8 mouse cellular contexts compared by ENCODE assay signal in genomic region chr17:24506332-24507070, GRCm38 (mm10). TPM values are rescaled to one million over a fixed set of nuclear protein-coding genes. Genes with fewer than 3 reads are reported as not detected.
A peak's percentile ranks its signal among the peaks of the same experiment; 100 is the strongest.
DNase-seq lines count a peak whose midpoint lies in the region; ATAC-seq lines count a peak whose summit lies in the region.

No protein-coding gene starts in this region.

- peak overlapping the region; percentile 44 for H3K4me3 ChIP-seq in heart, embryonic 13.5 days
- H3K4me3 ChIP-seq in limb, embryonic 13.5 days: no peak overlapping the region

- peaks cover 39% of the 10 kb centered on the region for H3K36me3 ChIP-seq in heart, embryonic 13.5 days
- peaks cover 80% of the 10 kb centered on the region for H3K36me3 ChIP-seq in limb, embryonic 13.5 days

- peak overlapping the region; percentile 75 for H3K9ac ChIP-seq in heart, embryonic 13.5 days
- peak overlapping the region; percentile 43; the same call in 1 of the 2 replicates for H3K9ac ChIP-seq in limb, embryonic 13.5 days

- peaks cover 14% of the 10 kb centered on the region for H3K4me1 ChIP-seq in heart, embryonic 13.5 days
- peaks cover 12% of the 10 kb centered on the region; the same call in 1 of the 2 replicates for H3K4me1 ChIP-seq in limb, embryonic 13.5 days

- H3K27me3 ChIP-seq in heart, embryonic 13.5 days (replicated peaks): peaks cover 57% of the 10 kb centered on the region
- H3K27me3 ChIP-seq in limb, embryonic 13.5 days: 0 out of 2 replicates have a peak, but pooled peaks cover 5% of the 10 kb centered on the region

- no peak overlapping the region for H3K27ac ChIP-seq in heart, embryonic 13.5 days (replicated peaks)
- H3K27ac ChIP-seq in limb, embryonic 13.5 days: no peak overlapping the region

- H3K4me2 ChIP-seq in heart, embryonic 13.5 days: peak overlapping the region; percentile 75
- peak overlapping the region; percentile 40 for H3K4me2 ChIP-seq in limb, embryonic 13.5 days (replicated peaks)

- WGBS in heart, embryonic 13.5 days: 18% methylated on average over 36 of the region's 36 CpGs
- WGBS in limb, embryonic 13.5 days: 25% methylated on average over 36 of the region's 36 CpGs

- peak; percentile 49 for DNase-seq in layer of hippocampus, adult 11-12 months (ENCODE audit: low spot score)
- no peak for DNase-seq in layer of hippocampus, postnatal 14 days (ENCODE audit: low spot score in 2 of 2)
- peak; percentile 51 to 57 for DNase-seq in cerebellum, postnatal 14 days
- peak; percentile 66 to 69 for DNase-seq in right cerebral cortex, postnatal 10 days (ENCODE audit: low spot score in 2 of 2)

- no peaks in the 10 kb centered on the region for H3K9me3 ChIP-seq in heart, embryonic 13.5 days
- no peaks in the 10 kb centered on the region for H3K9me3 ChIP-seq in limb, embryonic 13.5 days

- no peak; the same call in 1 of the 2 replicates for ATAC-seq in heart, embryonic 13.5 days (ENCODE audit: extremely low read depth, insufficient number of reproducible peaks, low FRiP score, low TSS enrichment)
- ATAC-seq in limb, embryonic 13.5 days (ENCODE audit: low FRiP score, low read depth): no peak
- no peak for ATAC-seq in activated CD4-positive, CD25-positive, alpha-beta regulatory T cell, adult 4 months
- no peak for ATAC-seq in erythroblast, adult 5-6 weeks (replicated peaks; ENCODE audit: low FRiP score, poor library complexity, severe bottlenecking)

RNA-seq across cellular contexts. Expression of gene Caskin1, which starts 18.1 kb away (rescaled TPM):
- total RNA-seq in layer of hippocampus, postnatal 14 days (2021): 100 to 1,000 TPM; 155 to 161 TPM
- 0.55 and 0.76 TPM in 2 replicates for polyA plus RNA-seq in heart, embryonic 13.5 days (2015; fragmentation: Nextera tagmentation; extraction: Ambion mirVana)
- 5.0 and 5.2 TPM in 2 replicates for polyA plus RNA-seq in limb, embryonic 13.5 days (2015; fragmentation: Nextera tagmentation; extraction: Ambion mirVana)
- polyA plus RNA-seq in activated CD4-positive, CD25-positive, alpha-beta regulatory T cell, adult 4 months (2017; shearing (Covaris generic)): under 1 TPM; 0.10 to 0.17 TPM
- not detected in 2 replicates for total RNA-seq in erythroblast, adult 5-6 weeks (2015; ENCODE audit: low replicate concordance)
- not detected in 2 replicates for total RNA-seq in erythroblast, adult 5-6 weeks (2017; ENCODE audit: low replicate concordance)

RNA-seq across cellular contexts. Expression of gene Traf7, which starts 21.2 kb away (rescaled TPM):
- total RNA-seq in layer of hippocampus, postnatal 14 days (2021): 10 to 100 TPM; 93.6 to 96.0 TPM
- polyA plus RNA-seq in heart, embryonic 13.5 days (2015; fragmentation: Nextera tagmentation; extraction: Ambion mirVana): 72.5 and 76.1 TPM in 2 replicates
- polyA plus RNA-seq in limb, embryonic 13.5 days (2015; fragmentation: Nextera tagmentation; extraction: Ambion mirVana): 96.2 and 103 TPM in 2 replicates
- 10 to 100 TPM; 35.0 to 58.7 TPM for polyA plus RNA-seq in activated CD4-positive, CD25-positive, alpha-beta regulatory T cell, adult 4 months (2017; shearing (Covaris generic))
- total RNA-seq in erythroblast, adult 5-6 weeks (2015; ENCODE audit: low replicate concordance): 11.9 and 13.2 TPM in 2 replicates
- 24.2 and 45.2 TPM in 2 replicates for total RNA-seq in erythroblast, adult 5-6 weeks (2017; ENCODE audit: low replicate concordance)

RNA-seq across cellular contexts. Expression of gene Rab26, which starts 27.5 kb away (rescaled TPM):
- 10 to 100 TPM; 60.1 to 69.3 TPM for total RNA-seq in layer of hippocampus, postnatal 14 days (2021)
- 1.0 and 1.4 TPM in 2 replicates for polyA plus RNA-seq in heart, embryonic 13.5 days (2015; fragmentation: Nextera tagmentation; extraction: Ambion mirVana)
- polyA plus RNA-seq in limb, embryonic 13.5 days (2015; fragmentation: Nextera tagmentation; extraction: Ambion mirVana): 3.4 TPM in 2 replicates
- polyA plus RNA-seq in activated CD4-positive, CD25-positive, alpha-beta regulatory T cell, adult 4 months (2017; shearing (Covaris generic)): 1 to 10 TPM; 2.8 to 3.3 TPM
- not detected in 2 replicates for total RNA-seq in erythroblast, adult 5-6 weeks (2015; ENCODE audit: low replicate concordance)
- not detected in 2 replicates for total RNA-seq in erythroblast, adult 5-6 weeks (2017; ENCODE audit: low replicate concordance)

RNA-seq across cellular contexts. Expression of gene Mlst8, which starts 27.6 kb away (rescaled TPM):
- 10 to 100 TPM; 30.7 to 32.1 TPM for total RNA-seq in layer of hippocampus, postnatal 14 days (2021)
- 18.1 TPM in 2 replicates for polyA plus RNA-seq in heart, embryonic 13.5 days (2015; fragmentation: Nextera tagmentation; extraction: Ambion mirVana)
- 33.1 and 35.6 TPM in 2 replicates for polyA plus RNA-seq in limb, embryonic 13.5 days (2015; fragmentation: Nextera tagmentation; extraction: Ambion mirVana)
- 10 to 100 TPM; 12.6 to 15.3 TPM for polyA plus RNA-seq in activated CD4-positive, CD25-positive, alpha-beta regulatory T cell, adult 4 months (2017; shearing (Covaris generic))
- 5.9 and 15.8 TPM in 2 replicates for total RNA-seq in erythroblast, adult 5-6 weeks (2015; ENCODE audit: low replicate concordance)
- 5.5 and 8.2 TPM in 2 replicates for total RNA-seq in erythroblast, adult 5-6 weeks (2017; ENCODE audit: low replicate concordance)

RNA-seq across cellular contexts. Expression of gene Bricd5, which starts 32.8 kb away (rescaled TPM):
- 1 to 10 TPM; 1.0 to 2.1 TPM for total RNA-seq in layer of hippocampus, postnatal 14 days (2021)
- 0.27 TPM in 1 of 2 replicates, not detected in the other for polyA plus RNA-seq in heart, embryonic 13.5 days (2015; fragmentation: Nextera tagmentation; extraction: Ambion mirVana)
- not detected in 2 replicates for polyA plus RNA-seq in limb, embryonic 13.5 days (2015; fragmentation: Nextera tagmentation; extraction: Ambion mirVana)
- not detected for polyA plus RNA-seq in activated CD4-positive, CD25-positive, alpha-beta regulatory T cell, adult 4 months (2017; shearing (Covaris generic))
- 1.7 TPM in 1 of 2 replicates, not detected in the other for total RNA-seq in erythroblast, adult 5-6 weeks (2015; ENCODE audit: low replicate concordance)
- total RNA-seq in erythroblast, adult 5-6 weeks (2017; ENCODE audit: low replicate concordance): 1.1 TPM in 1 of 2 replicates, not detected in the other

Comparison
In these comparisons a context has a peak if more than half of its experiments do, and no peak if none do; other contexts are left out.
1. DNase-seq: peak in layer of hippocampus, adult 11-12 months (single experiment), cerebellum, postnatal 14 days (2 of 2) and right cerebral cortex, postnatal 10 days (2 of 2); none in layer of hippocampus, postnatal 14 days (0 of 2).